Mouse (Mus musculus): ENCODE results near the gene Sgcd. TPM values are rescaled to one million over a fixed set of nuclear protein-coding genes. Genes with fewer than 3 reads are reported as not detected.

Sgcd gene
- polyA plus RNA-seq, 1 experiment from 2014 or later: 1.2 TPM

GRCm38 (mm10) chr11:46920244-46920643, 1068.5 kb downstream of the Sgcd start:
- no peak overlapping the region for H3K9ac ChIP-seq (ENCODE audit: low read depth, low read length)
- H3K4me2 ChIP-seq (replicated peaks; ENCODE audit: low read depth): no peak overlapping the region
- 92% methylated on average over 1 of the region's 1 CpGs for whole genome bisulfite sequencing
- peak; percentile 47 for TF ChIP-seq CTCF (IDR thresholded peaks at IDR 0.05; ENCODE audit: low read depth)
- no peaks in the 10 kb centered on the region for H3K36me3 ChIP-seq (ENCODE audit: control insufficient read depth, insufficient read depth)
- no peak overlapping the region for H3K4me3 ChIP-seq (ENCODE audit: low read depth, low read length)
- H3K4me1 ChIP-seq (replicated peaks; ENCODE audit: control insufficient read depth, insufficient read depth, low read length): no peaks in the 10 kb centered on the region
- no peaks in the 10 kb centered on the region for H3K27me3 ChIP-seq (replicated peaks; ENCODE audit: control insufficient read depth, insufficient read depth, low read length)
- H3K27ac ChIP-seq (ENCODE audit: low read depth, low read length): no peak overlapping the region
- no peak for ATAC-seq
- H3K9me3 ChIP-seq (ENCODE audit: control insufficient read depth): no peaks in the 10 kb centered on the region

- Histone ChIP-seq H3K9me3 (ENCODE audit: control insufficient read depth) (no peaks in the 10 kb centered on the region), H3K9ac (ENCODE audit: low read depth, low read length) (no peak overlapping the region), H3K4me2 (replicated peaks; ENCODE audit: low read depth) (no peak overlapping the region), H3K4me3 (ENCODE audit: low read depth, low read length) (no peak overlapping the region), H3K27me3 (replicated peaks; ENCODE audit: control insufficient read depth, insufficient read depth, low read length) (no peaks in the 10 kb centered on the region), H3K27ac (ENCODE audit: low read depth, low read length) (no peak overlapping the region), H3K36me3 (ENCODE audit: control insufficient read depth, insufficient read depth) (no peaks in the 10 kb centered on the region), H3K4me1 (replicated peaks; ENCODE audit: control insufficient read depth, insufficient read depth, low read length) (no peaks in the 10 kb centered on the region)
- WGBS: 88% methylated on average over 5 of the region's 5 CpGs
- no peak for TF ChIP-seq CTCF (IDR thresholded peaks at IDR 0.05; ENCODE audit: low read depth)
- no peak for ATAC-seq
Observed at GRCm38 (mm10) chr11:46912656-46913237, 1076.0 kb downstream of the Sgcd start.

GRCm38 (mm10) chr11:46904281-46904680, 1084.5 kb downstream of the Sgcd start:
- no peaks in the 10 kb centered on the region for H3K27me3 ChIP-seq (replicated peaks; ENCODE audit: control insufficient read depth, insufficient read depth, low read length)
- H3K4me3 ChIP-seq (ENCODE audit: low read depth, low read length): no peak overlapping the region
- no peak overlapping the region for H3K9ac ChIP-seq (ENCODE audit: low read depth, low read length)
- no peak overlapping the region for H3K27ac ChIP-seq (ENCODE audit: low read depth, low read length)
- no peak for TF ChIP-seq CTCF (IDR thresholded peaks at IDR 0.05; ENCODE audit: low read depth)
- 81% methylated on average over 1 of the region's 1 CpGs for WGBS
- H3K36me3 ChIP-seq (ENCODE audit: control insufficient read depth, insufficient read depth): no peaks in the 10 kb centered on the region
- no peak overlapping the region for H3K4me2 ChIP-seq (replicated peaks; ENCODE audit: low read depth)
- no peaks in the 10 kb centered on the region for H3K9me3 ChIP-seq (ENCODE audit: control insufficient read depth)
- H3K4me1 ChIP-seq (replicated peaks; ENCODE audit: control insufficient read depth, insufficient read depth, low read length): no peaks in the 10 kb centered on the region
- ATAC-seq: no peak

DNA sequence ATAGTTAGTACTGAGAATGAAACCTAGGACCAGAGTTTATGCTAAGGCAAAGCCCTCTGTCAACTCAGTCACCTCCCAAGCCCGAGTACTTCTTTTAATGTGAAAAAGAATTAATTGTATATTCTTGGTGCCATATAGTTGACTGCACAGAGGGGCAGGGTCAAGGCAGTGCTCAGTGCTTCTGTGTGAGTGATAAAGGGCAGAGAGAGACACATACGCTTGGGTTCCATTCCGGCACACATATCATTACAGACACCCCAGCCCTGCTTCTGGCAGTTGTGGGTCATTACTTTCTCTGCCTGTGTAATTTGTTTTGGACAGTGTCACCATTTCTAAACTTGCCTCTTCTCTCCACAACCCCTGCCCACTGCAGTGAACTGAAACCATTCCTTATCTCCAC, 1099.7 kb downstream of the Sgcd start:
- H3K27ac ChIP-seq (ENCODE audit: low read depth, low read length): no peak overlapping the region
- H3K36me3 ChIP-seq (ENCODE audit: control insufficient read depth, insufficient read depth): no peaks in the 10 kb centered on the region
- H3K9me3 ChIP-seq (ENCODE audit: control insufficient read depth): no peaks in the 10 kb centered on the region
- no peaks in the 10 kb centered on the region for H3K27me3 ChIP-seq (replicated peaks; ENCODE audit: control insufficient read depth, insufficient read depth, low read length)
- no peak for ATAC-seq
- H3K9ac ChIP-seq (ENCODE audit: low read depth, low read length): no peak overlapping the region
- H3K4me3 ChIP-seq (ENCODE audit: low read depth, low read length): no peak overlapping the region
- 73% methylated on average over 3 of the region's 3 CpGs for WGBS
- no peak overlapping the region for H3K4me2 ChIP-seq (replicated peaks; ENCODE audit: low read depth)
- TF ChIP-seq CTCF (IDR thresholded peaks at IDR 0.05; ENCODE audit: low read depth): no peak
- no peaks in the 10 kb centered on the region for H3K4me1 ChIP-seq (replicated peaks; ENCODE audit: control insufficient read depth, insufficient read depth, low read length)

GRCm38 (mm10) chr11:46882456-46882855, 1106.3 kb downstream of the Sgcd start:
- H3K9me3 ChIP-seq (ENCODE audit: control insufficient read depth): no peaks in the 10 kb centered on the region
- TF ChIP-seq CTCF (IDR thresholded peaks at IDR 0.05; ENCODE audit: low read depth): no peak
- H3K9ac ChIP-seq (ENCODE audit: low read depth, low read length): no peak overlapping the region
- H3K4me2 ChIP-seq (replicated peaks; ENCODE audit: low read depth): no peak overlapping the region
- H3K4me3 ChIP-seq (ENCODE audit: low read depth, low read length): no peak overlapping the region
- no peaks in the 10 kb centered on the region for H3K36me3 ChIP-seq (ENCODE audit: control insufficient read depth, insufficient read depth)
- no peaks in the 10 kb centered on the region for H3K4me1 ChIP-seq (replicated peaks; ENCODE audit: control insufficient read depth, insufficient read depth, low read length)
- no peaks in the 10 kb centered on the region for H3K27me3 ChIP-seq (replicated peaks; ENCODE audit: control insufficient read depth, insufficient read depth, low read length)
- WGBS: 76% methylated on average over 2 of the region's 2 CpGs
- no peak for ATAC-seq
- no peak overlapping the region for H3K27ac ChIP-seq (ENCODE audit: low read depth, low read length)

DNA sequence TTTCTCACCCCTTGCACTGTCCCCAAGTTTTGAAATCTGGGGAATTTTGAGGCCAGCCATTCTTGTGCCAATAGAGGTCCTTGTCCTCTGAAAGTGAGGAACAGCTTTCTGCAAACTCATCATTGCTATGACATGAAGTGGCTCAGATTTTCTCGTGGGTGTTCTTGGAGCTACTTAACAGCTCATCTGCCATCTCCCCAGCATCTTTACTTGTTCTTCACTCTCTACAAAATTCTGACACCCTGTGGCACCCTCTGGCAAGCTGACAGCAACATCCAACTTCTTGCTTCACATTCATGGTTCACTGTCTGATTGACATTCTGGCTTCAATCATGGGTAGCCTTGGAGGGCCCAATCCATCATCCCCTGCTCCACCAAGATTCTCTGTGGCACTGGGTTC, 1113.0 kb downstream of the Sgcd start:
- 73% methylated on average over 1 of the region's 1 CpGs for WGBS
- no peak overlapping the region for H3K4me3 ChIP-seq (ENCODE audit: low read depth, low read length)

DNA sequence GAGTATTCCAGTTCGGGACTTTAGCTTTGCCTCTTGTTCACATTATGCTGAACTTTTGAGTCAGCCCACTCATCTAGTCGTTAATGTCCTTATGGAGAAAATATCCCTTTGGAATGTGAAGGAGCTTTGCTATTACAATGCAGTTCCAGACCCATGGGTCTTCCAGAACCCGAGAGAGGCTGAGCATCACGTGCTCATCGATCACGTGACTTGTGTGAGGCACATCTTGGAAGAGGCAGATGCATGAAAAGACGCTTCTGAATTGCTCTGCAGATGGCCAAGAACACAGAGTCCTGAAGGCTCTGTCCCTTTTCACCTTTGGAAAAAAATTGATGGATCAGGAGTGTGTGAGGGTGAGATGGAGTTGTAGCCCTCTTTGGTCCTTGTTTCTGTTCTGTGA, 1120.2 kb downstream of the Sgcd start:
- no peak overlapping the region for H3K27ac ChIP-seq (ENCODE audit: low read depth, low read length)
- 78% methylated on average over 7 of the region's 7 CpGs for WGBS

More for the DNA sequence above, 1113.0 kb downstream of the Sgcd start:
- Histone ChIP-seq H3K4me1 (replicated peaks; ENCODE audit: control insufficient read depth, insufficient read depth, low read length) (no peaks in the 10 kb centered on the region), H3K36me3 (ENCODE audit: control insufficient read depth, insufficient read depth) (no peaks in the 10 kb centered on the region), H3K4me2 (replicated peaks; ENCODE audit: low read depth) (no peak overlapping the region), H3K9me3 (ENCODE audit: control insufficient read depth) (no peaks in the 10 kb centered on the region), H3K9ac (ENCODE audit: low read depth, low read length) (no peak overlapping the region), H3K27ac (ENCODE audit: low read depth, low read length) (no peak overlapping the region), H3K27me3 (replicated peaks; ENCODE audit: control insufficient read depth, insufficient read depth, low read length) (no peaks in the 10 kb centered on the region)
- no peak for TF ChIP-seq CTCF (IDR thresholded peaks at IDR 0.05; ENCODE audit: low read depth)
- ATAC-seq: no peak

More for the DNA sequence above, 1120.2 kb downstream of the Sgcd start:
- Histone ChIP-seq H3K4me2 (replicated peaks; ENCODE audit: low read depth) (no peak overlapping the region), H3K27me3 (replicated peaks; ENCODE audit: control insufficient read depth, insufficient read depth, low read length) (no peaks in the 10 kb centered on the region), H3K4me3 (ENCODE audit: low read depth, low read length) (no peak overlapping the region), H3K9me3 (ENCODE audit: control insufficient read depth) (no peaks in the 10 kb centered on the region), H3K9ac (ENCODE audit: low read depth, low read length) (no peak overlapping the region), H3K4me1 (replicated peaks; ENCODE audit: control insufficient read depth, insufficient read depth, low read length) (no peaks in the 10 kb centered on the region), H3K36me3 (ENCODE audit: control insufficient read depth, insufficient read depth) (no peaks in the 10 kb centered on the region)
- ATAC-seq: no peak
- no peak for TF ChIP-seq CTCF (IDR thresholded peaks at IDR 0.05; ENCODE audit: low read depth)
